Mouse (Mus musculus) heart, postnatal 10 days (tissue): ENCODE data around the gene Cox4i2. TPM values are rescaled to one million over a fixed set of nuclear protein-coding genes. Genes with fewer than 3 reads are reported as not detected.

ENCODE experiments used
- DNase-seq, 2 experiments: peaks; one replicate each; pipeline ENCODE4 v3.0.0; 2021
- intact Hi-C: fragments of 180-260 bp; cut with DNase I; formaldehyde crosslinking; loops from one replicate; pipeline ENCODE4 v1.15.1; 2025
- total RNA-seq, 2 experiments: library from RNA; stranded (reverse); gene quantifications; 2 replicates each; pipeline ENCODE4 v1.2.3; 2021

Gene Cox4i2
- total RNA-seq, 2 experiments from 2014 or later, result 17.9 to 22.4 TPM

DNA sequence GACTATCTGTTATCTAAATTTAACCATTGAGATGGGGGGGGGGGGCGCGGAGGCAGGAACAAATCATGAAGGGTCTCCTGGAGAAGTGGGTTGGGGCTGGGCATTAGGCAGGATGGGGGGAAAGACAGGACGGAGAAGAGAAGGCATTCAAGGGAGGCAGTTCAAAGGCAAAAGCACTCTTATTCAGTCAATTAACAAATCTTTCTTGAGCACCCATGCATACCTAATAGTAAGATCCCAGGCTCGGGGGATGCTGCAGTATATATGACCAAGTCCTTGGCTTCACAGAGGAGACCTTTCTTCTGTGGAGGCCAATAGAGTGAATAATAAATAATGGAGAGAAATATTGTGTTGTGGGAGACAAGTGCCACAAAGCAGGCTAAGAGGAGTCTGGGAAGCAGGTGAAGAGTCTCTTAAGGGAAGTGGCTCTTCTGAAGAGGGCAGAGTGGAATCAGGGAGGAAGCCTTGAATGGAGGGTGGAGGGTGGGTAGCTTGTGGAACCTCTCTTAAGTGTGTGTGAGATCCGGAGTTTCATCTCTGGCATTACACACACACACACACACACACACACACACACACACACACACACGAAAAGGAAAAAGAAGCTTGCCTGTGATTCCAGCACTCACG lies 11.2 kb downstream of the Cox4i2 start:
- no peak for DNase-seq

DNA sequence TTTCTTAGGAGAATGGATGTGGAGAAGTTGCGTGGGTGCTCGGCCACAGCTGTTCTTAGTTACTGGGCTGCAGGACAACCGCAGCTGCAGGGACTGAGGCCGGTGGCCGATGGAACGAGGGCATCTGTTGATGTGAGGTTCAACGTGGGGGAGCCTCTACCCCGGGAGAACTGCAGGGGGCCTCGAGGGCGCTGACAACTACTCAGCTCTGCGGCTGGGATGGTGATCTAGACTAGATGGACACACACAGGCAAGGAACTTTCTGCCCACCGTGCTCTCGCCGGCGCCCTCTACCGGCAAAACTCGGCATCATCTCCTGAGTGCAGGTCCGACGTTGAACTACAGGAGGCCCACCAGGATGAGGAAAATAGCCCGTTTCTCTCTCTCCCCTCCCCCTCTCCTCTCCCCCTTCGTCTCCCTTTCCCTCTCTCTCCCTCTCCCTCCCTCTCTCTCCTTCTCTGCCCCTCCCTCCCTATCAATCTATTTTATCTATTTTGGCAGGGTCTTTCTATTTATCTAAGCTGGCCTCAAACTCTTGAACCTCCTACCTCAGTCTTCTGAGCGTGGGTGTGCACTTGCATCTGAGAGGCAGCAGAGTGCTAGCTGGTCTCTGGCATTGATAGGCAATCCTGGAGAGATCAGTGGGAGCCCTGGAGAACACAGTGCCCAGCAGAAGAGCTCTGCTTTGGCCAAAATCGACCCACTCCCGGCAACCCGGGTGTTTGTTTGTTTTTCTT lies 12.6 kb downstream of the Cox4i2 start:
- peak; percentile 94 to 98 for DNase-seq
- intact Hi-C loops, result loop anchor here (1.0 to 2.0 kb wide), 3 partner anchors 18 to 70 kb away; partner anchors contain the start of gene Bcl2l1

More for the DNA sequence above, 11.2 kb downstream of the Cox4i2 start:
- intact Hi-C loops, result loop anchor here (2.0 kb wide), 1 partner anchor 22 kb away; no protein-coding TSS in a partner anchor

DNA sequence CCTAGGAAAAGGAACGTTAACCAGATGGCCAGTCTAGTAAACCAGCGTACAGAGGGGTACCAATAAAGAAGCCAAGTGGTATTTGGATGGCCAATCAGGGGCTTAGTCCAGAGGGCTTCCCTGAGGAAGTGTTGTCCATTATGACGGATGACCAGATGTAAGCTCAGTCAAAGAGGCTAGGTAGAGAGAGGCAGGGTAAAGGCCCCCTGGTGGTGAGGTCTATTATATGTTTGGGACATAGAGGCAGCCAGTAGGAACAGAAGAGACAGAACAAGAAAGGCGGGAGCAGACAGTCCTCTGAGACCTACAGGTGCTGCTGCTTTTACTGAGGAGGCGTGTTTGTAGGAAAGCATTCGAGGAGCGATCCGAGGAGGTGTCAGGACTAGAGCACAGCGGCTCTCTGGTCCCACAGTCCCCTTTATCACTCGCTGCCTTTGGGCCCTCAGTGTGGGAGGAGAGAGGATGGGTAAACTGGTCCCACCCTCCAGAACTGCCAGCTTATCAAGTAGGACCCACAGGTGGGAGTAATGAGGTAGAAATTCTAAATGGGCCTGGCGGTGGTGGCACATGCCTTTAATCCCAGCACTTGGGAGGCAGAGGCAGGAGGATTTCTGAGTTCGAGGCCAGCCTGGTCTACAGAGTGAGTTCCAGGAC lies 13.8 kb downstream of the Cox4i2 start:
- intact Hi-C loops, result loop anchor here (2.0 kb wide), 1 partner anchor 17 kb away; no protein-coding TSS in a partner anchor
- DNase-seq, result peak; percentile 71 to 74

DNA sequence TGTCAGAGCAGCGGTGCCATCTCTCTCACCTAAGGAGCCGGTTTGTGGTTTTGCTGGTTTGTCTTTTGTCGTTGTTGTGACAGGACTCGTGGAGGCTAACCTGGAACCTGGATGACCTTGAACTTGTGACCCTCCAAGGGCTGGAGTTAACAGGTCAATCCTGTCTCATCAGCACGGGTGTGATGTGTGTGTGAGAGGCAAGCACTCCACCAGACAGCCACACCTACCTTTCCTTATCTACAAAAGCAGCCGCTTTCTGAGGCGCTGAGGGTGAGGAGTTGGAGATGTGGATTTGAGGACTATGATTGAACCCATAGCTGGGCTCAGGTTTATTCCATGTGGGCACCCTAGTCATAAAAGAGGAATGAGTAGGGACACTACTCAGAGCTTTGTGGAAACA lies 15.7 kb downstream of the Cox4i2 start:
- intact Hi-C loops, result no loop called here
- no peak for DNase-seq

DNA sequence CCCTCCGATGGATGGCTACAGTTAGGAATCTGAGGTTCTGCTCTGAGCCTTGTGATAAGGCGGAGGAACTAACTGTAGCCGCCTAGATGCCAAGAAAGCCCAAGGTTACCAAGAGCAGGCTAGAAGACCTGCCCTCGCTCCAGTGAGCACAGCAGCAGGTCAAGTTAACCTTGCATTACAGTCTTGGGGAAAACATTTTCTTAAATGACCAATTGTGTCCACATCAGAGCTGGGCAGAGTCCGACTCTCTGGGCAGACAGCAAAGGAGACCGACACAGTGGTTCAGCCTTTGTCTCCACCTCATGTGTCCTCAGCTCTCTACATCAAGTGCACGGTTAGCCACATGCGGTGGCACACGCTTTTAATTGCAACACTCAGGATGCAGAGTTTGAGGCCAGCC lies 17.6 kb downstream of the Cox4i2 start:
- intact Hi-C loops, result no loop called here

DNA sequence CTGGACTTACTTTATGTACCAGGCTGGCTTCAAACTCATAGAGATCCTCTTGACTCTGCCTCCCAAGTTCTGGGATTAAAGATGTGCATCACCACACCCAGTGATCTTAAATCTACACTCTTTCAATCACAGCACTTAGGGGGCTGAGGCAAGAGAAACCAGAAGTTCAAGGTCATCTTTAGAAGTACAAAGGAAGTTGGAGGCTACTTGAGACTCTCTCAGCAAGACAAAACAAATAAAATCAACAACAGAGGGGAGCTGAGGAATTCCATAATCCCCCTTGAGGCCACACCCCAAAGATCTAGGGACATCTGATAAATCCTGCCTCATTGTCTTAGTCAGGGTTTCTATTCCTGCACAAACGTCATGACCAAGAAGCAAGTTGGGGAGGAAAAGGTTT lies 18.3 kb downstream of the Cox4i2 start:
- intact Hi-C loops, result no loop called here
- DNase-seq, result no peak

More for the DNA sequence above, 17.6 kb downstream of the Cox4i2 start:
- no peak for DNase-seq

DNA sequence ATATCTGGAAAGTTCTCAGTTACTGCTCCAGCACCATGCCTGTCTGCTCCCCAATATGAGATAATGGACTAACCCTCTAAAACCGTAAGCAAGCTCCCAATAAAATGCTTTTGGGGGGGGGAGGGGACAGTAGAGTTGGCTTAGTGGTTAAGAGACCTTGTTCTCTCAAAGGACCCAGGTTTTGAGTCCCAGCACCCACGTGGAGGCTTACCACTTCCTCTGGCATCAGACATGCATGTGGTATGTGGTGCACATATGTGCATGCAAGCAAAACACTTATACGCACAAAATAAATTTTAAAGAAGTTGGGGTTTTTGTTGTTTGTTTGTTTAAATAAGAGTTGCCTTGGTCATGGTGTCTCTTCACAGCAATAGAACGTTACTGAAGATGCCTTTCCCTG lies 21.4 kb downstream of the Cox4i2 start:
- intact Hi-C loops, result no loop called here

DNA sequence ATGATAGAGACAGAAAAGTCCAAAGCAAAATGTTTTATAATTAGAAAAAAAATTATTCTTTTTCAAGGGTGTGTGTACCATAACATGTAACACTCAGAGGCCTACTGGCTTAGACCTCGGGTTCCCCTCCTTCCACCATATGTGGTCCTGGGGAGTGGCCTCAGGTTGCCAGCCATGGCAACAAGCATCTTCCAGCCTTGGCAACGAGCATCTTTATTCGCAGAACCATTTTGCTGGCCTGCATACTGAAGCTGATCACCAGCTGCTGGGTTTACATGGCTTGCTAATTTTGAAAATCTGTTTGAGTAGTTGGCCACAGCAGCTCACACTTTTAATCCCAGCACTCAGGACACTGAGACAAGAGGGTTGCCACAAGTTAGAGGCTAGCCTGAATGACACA lies 22.0 kb downstream of the Cox4i2 start:
- intact Hi-C loops, result no loop called here

More for the DNA sequence above, 21.4 kb downstream of the Cox4i2 start:
- no peak for DNase-seq

DNA sequence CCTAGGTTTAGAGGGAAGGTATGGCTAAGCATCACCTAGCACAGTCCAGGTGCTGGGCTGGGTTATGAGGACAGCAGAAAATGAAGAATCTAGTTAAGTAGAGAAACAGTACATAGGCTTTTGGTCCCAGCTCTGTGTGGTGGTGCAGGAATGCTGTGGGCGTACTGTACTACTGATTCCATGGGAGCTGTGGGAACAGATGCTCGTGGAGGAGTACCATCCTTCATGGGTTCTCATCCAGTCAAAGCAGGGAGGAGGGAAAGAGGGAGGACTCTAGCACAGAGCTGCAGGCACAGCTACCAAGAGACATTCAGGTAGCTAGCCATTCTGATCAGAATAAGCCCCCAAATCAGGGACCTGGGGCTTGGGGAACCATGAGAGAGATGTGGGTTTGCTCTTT lies 22.5 kb downstream of the Cox4i2 start:
- DNase-seq, result no peak
- intact Hi-C loops, result no loop called here

More for the DNA sequence above, 22.0 kb downstream of the Cox4i2 start:
- DNase-seq, result no peak

DNA sequence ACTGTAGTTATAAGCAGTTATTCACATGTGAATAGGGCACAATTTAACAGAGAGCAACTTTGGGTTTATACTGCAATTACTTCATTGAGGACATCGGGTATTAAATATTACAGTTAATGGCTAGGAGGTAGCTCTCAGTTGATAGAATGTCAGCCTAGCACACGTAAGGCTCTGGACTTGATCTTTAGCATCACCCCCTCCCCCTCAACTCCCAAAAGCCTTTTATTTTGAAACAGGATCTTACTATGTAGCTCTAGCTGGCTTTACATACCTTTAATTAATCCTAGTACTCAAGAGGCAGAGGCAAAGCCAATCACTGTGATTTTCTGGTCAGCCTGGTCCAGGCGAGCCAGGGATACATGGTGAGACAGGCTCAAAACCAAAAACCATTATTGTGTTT lies 23.1 kb downstream of the Cox4i2 start:
- intact Hi-C loops, result no loop called here
- no peak for DNase-seq

DNA sequence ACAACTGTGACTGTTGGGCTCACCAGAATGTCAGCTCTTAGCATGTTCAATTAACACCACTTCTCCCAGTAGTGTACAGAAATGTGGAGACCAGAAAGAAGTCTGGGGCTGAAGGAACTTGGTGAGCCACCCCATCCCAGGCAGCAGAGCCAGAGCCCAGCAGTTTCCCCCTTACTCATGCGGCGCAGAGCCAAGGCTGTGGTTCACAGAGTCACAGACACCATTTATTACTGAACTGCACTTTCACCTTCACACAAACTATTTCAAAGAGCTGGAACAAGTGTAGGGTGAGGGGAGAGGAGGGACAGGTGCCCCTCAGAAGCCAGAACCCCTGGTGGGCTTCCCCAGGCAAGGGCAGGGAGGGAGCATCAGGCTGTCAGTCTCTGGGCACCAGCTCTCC lies 26.5 kb downstream of the Cox4i2 start:
- intact Hi-C loops, result no loop called here
- no peak for DNase-seq

DNA sequence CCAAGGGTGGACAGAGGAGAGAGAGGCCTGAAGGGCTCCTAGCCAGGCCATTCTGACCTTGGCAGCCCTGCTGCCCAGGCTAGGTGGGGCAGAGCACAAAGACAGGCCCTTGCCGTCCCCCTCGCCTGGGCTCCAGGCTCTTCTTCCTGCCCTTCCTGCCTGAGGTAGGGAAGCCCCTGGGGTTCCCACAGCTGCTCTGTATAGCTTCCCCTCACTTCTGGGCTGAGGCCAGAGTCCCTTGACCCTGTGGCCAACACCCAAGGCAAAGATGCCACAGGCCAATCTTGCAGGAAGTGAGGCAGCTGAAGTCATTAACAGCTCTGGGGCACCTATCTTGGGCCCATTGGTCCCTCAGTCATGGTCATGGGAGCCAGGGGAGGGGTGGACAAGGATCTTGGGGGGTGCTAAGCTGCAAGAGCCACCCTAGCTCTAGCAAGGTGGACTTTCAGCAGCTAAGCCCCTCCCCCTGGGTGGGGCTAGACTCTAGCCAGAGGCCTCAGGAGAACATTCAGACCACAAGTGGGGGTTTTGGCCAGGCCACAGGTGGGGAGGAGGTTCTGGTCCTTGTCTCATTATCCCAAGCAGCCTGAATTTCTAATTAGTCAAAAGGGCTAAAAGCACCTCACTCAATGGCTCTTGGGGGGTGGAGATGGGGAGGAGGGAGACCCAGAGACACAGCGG lies 27.2 kb downstream of the Cox4i2 start:
- intact Hi-C loops, result no loop called here
- no peak for DNase-seq

DNA sequence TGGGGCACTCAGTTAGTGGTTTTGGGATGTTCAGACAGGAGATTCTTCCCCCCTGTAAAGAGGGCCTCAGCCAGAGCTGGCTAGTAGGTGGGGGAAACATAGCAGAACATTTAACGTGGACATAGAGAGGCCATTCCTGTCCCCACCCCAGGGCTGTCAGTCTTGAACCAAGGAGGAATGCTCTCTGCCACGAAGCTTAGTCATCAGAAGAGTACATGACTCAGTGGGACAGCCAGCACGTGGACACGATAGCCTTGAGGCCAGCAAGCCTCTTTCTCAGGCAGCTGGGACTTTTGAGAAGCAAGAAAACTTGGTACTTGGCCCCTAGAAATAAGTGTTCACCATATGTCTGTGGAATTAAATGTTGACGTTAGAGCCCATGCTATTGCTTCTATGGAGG lies 28.7 kb downstream of the Cox4i2 start:
- intact Hi-C loops, result no loop called here

DNA sequence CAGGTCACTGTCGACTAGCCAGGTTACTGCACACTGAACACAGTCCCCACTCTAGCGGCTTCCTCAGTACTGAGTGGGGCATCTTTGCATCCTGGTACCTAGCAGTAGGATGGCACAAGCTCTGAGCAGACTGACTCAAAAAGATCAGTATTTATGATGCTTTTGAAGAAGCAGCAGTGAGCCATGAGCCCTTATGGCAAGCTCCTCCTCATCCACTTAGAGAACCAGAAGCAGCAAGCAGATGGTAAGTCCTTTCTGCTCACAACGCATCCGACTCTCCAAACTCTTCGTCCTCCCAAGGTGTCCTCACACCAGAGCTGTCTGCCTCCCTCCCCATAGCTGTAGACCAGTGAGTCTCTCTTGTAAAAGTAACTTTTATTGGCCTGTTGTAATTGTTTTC lies 29.3 kb downstream of the Cox4i2 start:
- intact Hi-C loops, result no loop called here
- no peak for DNase-seq

More for the DNA sequence above, 28.7 kb downstream of the Cox4i2 start:
- no peak for DNase-seq

DNA sequence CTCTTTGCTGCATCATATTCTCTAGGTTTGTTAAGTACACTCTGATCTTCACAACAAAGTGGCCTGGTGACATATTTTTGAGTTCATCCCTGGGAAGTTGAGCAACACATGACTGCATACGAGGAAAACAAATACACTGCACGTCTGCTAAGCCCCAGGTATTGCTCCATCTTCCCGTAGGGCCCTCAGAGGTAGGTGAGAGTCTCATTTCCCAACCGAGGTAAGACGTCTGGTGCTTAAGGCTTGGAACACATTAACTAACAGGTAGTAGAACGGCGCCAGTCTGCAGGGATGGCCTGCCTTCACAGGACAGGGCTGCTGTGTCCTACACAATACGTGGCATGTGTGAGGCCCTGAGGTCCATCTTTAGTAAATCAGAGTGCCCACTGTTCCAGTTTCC lies 30.7 kb downstream of the Cox4i2 start:
- intact Hi-C loops, result loop anchor here (1.0 to 2.0 kb wide), 3 partner anchors 18 to 46 kb away; no protein-coding TSS in a partner anchor
- no peak for DNase-seq

DNA sequence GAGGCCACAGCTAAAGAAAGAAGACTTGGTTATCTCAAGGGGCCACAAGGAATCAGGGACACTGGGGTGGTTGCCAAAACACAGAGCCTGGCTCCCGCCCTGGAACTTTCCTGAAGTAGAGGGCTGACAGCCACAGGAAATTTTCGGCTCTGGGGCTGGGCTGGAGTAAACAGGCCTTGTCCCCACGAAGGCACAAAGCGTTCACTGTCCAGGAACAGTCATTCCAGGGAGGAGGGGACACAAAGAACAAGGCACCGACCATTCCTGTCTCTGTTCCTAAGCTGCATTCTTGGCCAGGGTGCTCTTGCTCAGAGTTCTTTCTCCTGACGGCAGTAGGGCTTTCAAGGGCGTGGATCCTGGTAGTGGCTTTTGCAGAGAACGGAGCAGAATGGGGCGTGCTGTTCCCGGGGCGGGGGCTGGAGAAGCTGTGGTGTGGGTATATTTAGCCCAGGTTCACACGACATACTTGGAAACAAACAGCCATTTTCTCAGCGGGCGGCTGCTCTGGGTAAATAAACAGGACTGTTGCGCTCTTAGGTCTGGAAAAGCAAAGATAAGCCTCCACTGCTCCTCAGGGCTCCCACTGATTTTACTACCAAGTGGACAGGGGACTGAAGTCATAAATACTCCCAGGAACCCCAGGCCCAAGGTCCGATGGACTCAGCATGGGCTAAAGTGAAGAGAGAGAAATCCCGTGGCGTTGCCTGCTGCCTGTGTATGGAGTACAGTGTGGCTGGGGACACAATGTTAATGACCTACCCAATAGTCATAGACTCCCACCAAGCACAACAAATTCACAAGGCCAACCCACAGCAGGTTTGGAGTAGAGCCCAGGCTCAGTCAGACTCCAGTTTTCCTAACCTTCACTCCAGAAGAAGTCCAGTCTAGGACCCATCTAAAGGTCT lies 31.7 kb downstream of the Cox4i2 start:
- peak; percentile 85 to 90 for DNase-seq
- intact Hi-C loops, result loop anchor here (1.0 to 2.0 kb wide), 3 partner anchors 19 to 45 kb away; no protein-coding TSS in a partner anchor

DNA sequence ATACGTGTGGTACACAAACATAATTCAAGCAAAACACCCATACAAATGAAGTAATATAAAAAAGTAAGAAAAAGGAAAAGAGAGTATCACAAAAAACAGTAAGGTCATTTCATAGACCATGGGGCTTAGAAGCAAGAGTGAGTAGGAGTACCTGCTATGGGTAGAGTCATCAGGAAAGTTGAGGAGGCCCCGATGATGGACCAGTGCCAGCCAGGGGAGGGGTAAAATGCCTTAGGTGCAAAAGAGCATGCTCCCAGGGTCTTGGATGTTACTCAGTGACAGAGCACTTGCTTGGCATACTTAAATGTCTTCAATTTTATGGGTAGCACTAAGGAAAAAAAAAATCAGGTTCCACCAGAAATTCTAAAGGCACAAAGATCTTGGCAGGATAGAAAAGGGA lies 33.2 kb downstream of the Cox4i2 start:
- no peak for DNase-seq
- intact Hi-C loops, result no loop called here

DNA sequence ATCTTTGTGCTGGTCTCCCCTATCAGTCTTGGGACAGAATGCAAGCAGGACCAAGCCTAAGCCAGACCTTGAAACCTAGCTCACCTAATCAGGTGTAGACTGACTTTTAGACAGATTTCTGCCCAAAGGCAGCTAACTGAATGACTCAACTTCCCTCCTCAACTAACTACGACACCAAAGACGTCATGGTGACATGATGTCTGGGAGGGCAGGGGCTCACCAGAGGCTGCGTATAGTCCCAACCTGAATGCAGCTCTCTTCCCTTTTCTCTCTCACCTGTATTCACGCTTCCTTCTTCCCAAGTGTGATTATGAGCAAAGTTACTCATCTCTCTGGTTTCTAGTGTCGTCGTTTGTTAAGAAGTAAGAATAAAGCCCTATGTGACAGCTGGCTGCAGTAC lies 33.6 kb downstream of the Cox4i2 start:
- no peak for DNase-seq
- intact Hi-C loops, result no loop called here

DNA sequence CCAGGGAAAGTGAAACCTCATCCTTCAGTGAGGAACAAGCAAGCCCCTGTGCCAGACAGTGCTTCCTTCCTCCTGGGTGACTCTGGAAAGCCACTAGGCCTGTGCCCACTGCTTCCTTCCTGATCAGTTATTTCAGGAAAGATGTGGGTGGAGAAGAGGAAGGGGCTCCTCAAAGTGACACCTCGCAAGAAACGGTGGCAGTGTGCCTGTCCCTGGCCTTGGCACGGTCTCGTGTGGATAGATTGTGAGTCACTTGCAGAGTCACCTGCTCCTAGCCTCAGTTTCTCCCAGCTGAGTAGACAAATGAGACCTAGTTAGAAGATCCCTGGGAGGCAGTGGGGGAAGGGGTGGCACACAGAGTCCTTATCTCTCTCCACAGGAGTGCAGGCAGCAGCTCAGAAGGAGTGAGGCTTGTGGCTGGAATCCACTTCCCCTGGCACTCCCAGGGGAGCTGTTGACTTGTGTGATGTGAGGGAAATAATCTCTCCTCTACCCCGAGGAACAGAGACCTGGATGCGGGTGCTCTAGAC lies 35.0 kb downstream of the Cox4i2 start:
- peak; percentile 62 to 67 for DNase-seq
- intact Hi-C loops, result no loop called here

DNA sequence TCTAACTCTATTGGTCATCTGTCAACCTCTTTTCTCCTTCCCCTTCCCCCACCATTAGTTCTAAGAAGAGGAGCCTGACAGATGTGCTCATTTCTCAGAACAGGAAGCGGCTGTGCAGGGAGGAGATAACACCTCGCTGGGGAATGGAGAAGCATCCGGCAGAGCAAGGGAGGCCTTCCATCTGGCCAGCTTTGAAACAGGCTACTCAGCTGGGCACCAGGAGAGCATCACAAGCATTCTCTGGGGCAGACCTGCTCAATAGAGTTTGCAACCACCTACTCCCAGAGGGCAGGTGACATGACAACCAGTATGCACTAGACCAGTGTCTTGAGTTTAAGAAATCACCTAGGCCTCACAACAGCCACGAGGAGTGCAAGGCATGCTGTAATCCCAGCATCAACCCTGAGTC lies 35.6 kb downstream of the Cox4i2 start:
- intact Hi-C loops, result no loop called here

More for the DNA sequence above, 35.6 kb downstream of the Cox4i2 start:
- DNase-seq, result peak; percentile 73 to 75
